Mouse (Mus musculus) cerebellum, postnatal 25 days (tissue): ENCODE measurements around the gene Zfp977.
"Not testable (repeated sequence)": the region's sequence is repeated elsewhere in the genome, so short reads cannot be mapped to it uniquely, and the experiment has no call there.

Experiments used
- DNase-seq, 2 experiments: peaks; one replicate each; pipeline ENCODE4 v3.0.0; 2021; ENCODE audit warnings: mixed read lengths in 2 of 2

The Zfp977 gene

DNA sequence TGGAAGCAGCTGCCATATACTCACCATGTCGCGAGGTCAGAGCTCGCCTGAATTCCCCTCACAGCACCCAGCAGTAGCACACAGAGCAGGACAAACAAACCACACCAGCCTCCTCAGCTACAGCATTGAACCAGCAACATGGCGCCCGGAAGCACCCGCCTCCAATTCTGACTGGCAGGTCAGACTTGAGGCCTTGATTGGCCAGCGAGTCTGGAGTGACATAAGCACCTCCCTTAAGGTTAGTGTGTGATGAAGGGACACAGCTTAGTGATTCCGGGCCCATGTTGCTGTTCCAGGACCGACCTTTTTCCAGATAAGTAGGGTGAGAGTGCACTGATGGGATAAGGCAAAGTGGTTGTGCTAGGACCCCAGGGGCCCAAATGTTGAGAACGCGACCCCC lies at the start of gene Zfp977:
Zfp977 (minus strand) TSS at position 135 of the 400 bp plus-strand sequence.
- not testable (repeated sequence) for DNase-seq

DNA sequence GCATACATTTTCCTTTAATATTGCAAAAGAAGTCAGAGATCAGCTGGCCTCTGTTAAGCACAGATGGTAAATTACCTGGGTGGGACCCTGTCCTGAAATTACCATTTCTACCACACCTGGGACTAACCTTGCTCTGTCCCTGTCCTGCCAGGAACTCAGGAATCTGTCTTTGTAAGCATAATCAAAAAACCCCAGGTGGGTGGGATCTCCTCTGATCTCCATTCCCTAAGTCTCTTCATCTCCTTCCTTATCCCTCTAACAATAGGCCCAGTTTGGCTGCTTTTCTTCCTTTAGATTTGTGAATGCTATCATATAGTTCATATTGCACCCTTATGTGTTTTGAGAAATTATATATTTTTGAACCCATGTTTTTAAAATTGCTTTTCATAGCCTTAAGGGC lies 38.7 kb upstream of the Zfp977 start:
- not testable (repeated sequence) for DNase-seq

DNA sequence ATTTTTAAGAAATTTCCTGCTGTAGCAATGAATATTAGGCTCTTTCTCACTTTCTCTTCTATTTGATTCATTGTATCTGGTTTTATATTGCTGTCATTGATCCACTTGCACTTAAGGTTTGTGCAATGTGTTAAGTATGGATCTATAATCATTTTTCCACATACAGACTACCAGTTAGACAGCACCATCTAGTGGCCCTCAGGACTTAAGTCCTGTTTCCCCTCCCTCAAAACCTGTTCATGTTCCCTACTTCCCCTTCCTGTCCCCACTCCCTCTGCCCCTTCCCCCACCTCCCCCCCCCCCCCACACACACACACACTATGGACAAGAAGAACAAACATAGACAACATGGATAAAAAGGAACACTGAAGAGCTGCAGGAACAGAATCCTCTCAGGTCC lies 3.3 kb upstream of the Zfp977 start:
- DNase-seq: not testable (repeated sequence)

DNA sequence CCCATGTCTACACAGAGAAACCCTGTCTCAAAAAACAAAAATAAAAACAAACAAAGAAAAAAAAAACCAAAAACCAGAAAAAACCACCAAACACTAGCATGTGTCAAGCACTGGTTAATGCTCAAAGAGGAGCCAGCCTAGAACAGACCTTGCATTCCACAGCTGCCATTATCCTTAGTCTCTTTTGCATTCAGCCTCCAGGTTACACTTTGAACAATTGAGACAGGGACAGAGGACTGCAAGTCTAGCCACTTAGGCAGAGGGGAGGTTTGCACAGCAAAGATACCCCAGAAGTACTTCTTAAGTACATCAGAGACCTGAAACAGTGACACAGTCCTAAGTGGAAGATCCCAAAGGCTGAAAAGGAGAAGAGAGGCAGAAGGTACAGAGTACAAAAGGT lies 1.0 kb downstream of the Zfp977 start:
- not testable (repeated sequence) for DNase-seq

DNA sequence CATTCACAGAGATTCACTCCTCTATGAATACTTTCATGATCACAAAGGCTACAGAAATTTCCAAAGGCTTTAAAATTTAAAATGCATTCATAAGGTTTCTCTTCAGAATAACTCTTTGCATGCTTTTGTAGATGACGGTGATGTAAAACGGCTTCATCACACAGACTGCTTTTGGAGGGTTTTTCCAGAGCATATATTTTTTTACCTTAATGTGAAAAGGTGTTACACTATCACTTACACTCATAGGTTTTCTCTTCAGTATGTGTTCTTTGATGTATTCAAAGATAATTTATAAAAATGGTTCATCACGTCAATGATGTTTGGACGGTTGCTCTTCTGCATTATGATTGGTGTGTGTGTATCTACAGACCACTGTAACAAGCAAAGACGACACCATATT lies 13.9 kb downstream of the Zfp977 start, which contains the start of gene Gm21028:
Gm21028 (minus strand) TSS at position 101 of the 400 bp plus-strand sequence.
- no peak for DNase-seq

DNA sequence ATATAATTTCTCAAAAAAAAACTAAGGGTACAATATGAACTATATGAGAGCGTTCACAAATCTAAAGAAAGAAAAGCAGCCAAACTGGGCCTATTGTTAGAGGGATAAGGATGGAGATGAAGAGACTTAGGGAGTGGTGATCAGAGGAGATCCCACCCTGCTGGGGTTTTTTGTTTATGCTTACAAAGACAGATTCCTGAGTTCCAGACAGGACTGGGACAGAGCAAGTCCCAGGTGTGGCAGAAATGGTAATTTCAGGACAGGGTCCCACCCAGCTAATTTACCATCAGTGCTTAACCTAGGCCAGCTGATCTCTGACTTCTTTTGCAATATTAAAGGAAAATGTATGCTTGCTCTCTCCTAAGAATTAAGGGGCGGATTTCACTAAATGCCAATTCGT lies 40.6 kb downstream of the Zfp977 start:
- DNase-seq: no peak
